Mouse (Mus musculus): Measurements from ENCODE around the gene Zbtb7b.

DNA sequence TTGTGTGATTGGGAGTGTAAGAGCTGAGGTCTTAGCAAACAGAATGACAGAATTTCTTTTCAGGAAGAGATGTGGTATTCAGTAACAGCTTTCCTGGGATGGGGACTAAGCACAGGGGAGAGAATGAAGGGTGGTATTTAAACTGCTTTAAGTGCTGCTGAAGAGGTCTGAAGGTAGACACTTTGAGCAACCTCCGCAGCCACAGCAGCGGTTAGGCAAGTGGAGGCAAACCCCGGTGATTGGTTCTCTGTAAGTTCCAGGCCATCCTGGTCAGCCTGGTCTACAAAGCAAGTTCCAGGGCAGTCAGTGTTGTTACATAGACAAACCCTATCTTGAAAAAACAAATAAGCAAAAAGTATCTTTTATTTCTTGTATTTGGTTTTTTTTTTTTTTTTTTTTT is 25.4 kb upstream of the Zbtb7b start:
- TF ChIP-seq CTCF (conservative IDR thresholded peaks at IDR 0.05 in 1 of 2, IDR thresholded peaks at IDR 0.05 in 1 of 2; ENCODE audit: low read depth in 2 of 2, low read length in 2 of 2), result no peak
- no peak for TF ChIP-seq POLR2AphosphoS2 (IDR thresholded peaks at IDR 0.05; ENCODE audit: low read depth, low read length)
- no peak for TF ChIP-seq ZKSCAN1 (IDR thresholded peaks at IDR 0.05; ENCODE audit: borderline replicate concordance, low read depth, low read length)
- no peak for TF ChIP-seq SMC3 (IDR thresholded peaks at IDR 0.05; ENCODE audit: low read depth, low read length)
- TF ChIP-seq POLR2A (IDR thresholded peaks at IDR 0.05; ENCODE audit: low read depth, low read length), result no peak
